Mouse (Mus musculus): Measurements from ENCODE around the gene Tns2.

DNA sequence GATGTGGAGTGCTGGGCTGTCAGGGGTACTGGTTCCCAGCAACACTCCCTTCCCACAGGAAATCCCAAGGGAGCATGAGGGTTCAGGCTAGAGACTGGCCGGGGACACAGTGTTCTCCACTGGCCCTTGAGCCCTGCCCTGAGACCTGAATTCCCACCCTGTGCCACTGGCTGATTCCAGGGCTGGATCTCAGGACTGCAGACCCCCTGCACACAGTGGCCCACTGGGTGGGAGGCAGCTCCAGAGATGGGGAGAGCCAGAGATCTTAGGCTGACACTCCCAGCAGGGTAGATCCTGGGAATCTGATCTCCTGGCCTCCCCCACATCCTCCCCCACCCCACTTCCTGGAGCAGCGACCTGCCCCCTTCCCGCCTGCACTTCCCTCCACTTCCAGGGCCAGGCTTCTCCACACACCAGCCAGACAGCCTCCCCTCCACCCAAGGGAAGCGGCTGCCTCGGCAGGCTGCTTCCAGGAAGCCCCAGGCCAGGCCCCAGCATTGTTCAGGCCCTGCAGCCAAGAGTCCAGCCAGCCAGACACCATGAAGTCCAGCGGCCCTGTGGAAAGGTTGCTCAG is 2.4 kb downstream of the Tns2 start:
- TF ChIP-seq POLR2A (IDR thresholded peaks at IDR 0.05; ENCODE audit: borderline replicate concordance, low read depth, low read length) (no peak), CTCF (IDR thresholded peaks at IDR 0.05; ENCODE audit: low read depth, low read length) (no peak)

Data from bone marrow macrophage, adult 2 months (primary cell).